Comparison of ENCODE assay signal across 16 mouse cellular contexts in the genomic region with DNA sequence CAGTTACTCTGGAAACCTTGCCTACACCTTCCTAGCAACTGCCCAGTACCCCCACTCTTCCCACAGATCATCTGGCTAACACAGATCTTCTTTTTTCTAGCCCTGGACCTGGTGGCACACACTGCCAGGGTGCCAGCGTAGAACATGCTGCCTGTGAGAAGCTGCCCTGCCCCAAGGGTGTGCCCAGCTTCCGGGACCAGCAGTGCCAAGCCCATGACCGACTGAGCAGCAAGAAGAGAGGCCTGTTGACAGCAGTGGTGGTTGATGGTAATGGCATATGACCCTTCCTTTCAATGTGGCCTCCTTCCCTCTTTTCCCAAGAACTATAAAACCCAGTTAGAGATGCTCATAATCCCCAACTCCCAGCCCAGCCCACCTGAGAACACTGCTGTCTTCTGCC.
"Had no signal": no experiment of that assay in that cellular context is flagged by ENCODE, and none has a peak within 500 bp of the region (broad histone marks: within the 10 kb centered on the region; RNA-seq: fewer than 3 reads in every experiment).

No protein-coding gene starts in this region.

- H3K9me3 ChIP-seq: limb, embryonic 12.5 days; liver, embryonic 13.5 days; midbrain, embryonic 10.5 days; neural tube, embryonic 15.5 days had no signal

- H3K36me3 ChIP-seq: liver, embryonic 13.5 days; midbrain, embryonic 10.5 days; neural tube, embryonic 15.5 days had no signal

- H3K27ac ChIP-seq: kidney, postnatal 0 days; layer of hippocampus, adult 2 months; limb, embryonic 12.5 days; liver, embryonic 13.5 days; midbrain, embryonic 10.5 days; neural tube, embryonic 15.5 days had no signal

- ATAC-seq: liver, postnatal 0 days had no signal

- H3K4me1 ChIP-seq: liver, embryonic 13.5 days; neural tube, embryonic 15.5 days had no signal

- DNase-seq: kidney, postnatal 36 days; liver; liver, embryonic 13.5 days; liver, postnatal 0 days; lung, postnatal 36 days; midbrain, embryonic 14.5 days; right cerebral cortex, adult 18-20 months; right cerebral cortex, postnatal 25 days; thymus, adult 2 months; thymus, postnatal 25 days had no signal

- H3K4me3 ChIP-seq: layer of hippocampus, adult 2 months; limb, embryonic 12.5 days; liver, embryonic 13.5 days; midbrain, embryonic 10.5 days; myocyte; neural tube, embryonic 15.5 days had no signal

- H3K9ac ChIP-seq: limb, embryonic 12.5 days; liver, embryonic 13.5 days; liver, postnatal 0 days; neural tube, embryonic 15.5 days had no signal

- H3K27me3 ChIP-seq: limb, embryonic 12.5 days; liver, embryonic 13.5 days; neural tube, embryonic 15.5 days had no signal

- H3K4me2 ChIP-seq: limb, embryonic 12.5 days; liver, embryonic 13.5 days; neural tube, embryonic 15.5 days had no signal
